Mouse (Mus musculus) ZHBTc4 (cell line): Measurements from ENCODE around the gene Lmf1.
A peak's percentile ranks its signal among the peaks of the same experiment; 100 is the strongest.

ENCODE experiments used
- DNase-seq: peaks from one replicate; pipeline ENCODE4 v3.0.0-alpha.2; 2011; ENCODE audit warnings: low read depth, low spot score

The Lmf1 gene

GRCm38 (mm10) chr17:25698446-25698845, 119.6 kb downstream of the Lmf1 start:
- DNase-seq: peak; percentile 84

GRCm38 (mm10) chr17:25700863-25701496, 122.1 kb downstream of the Lmf1 start:
- peak; percentile 81 for DNase-seq

- DNase-seq: no peak
Measured at GRCm38 (mm10) chr17:25709994-25710393, 131.1 kb downstream of the Lmf1 start.

GRCm38 (mm10) chr17:25711136-25711535, 132.3 kb downstream of the Lmf1 start:
- no peak for DNase-seq
